Mouse (Mus musculus) E14TG2a.4 (cell line): ENCODE measurements around the gene Apoh.

Source experiments
- CTCF ChIP-seq: conservative IDR thresholded peaks from 2 replicates; pipeline ENCODE4 v1.5.1; 2014; ENCODE audit warnings: low read length
- NANOG ChIP-seq: IDR thresholded peaks from 2 replicates; pipeline ENCODE4 v1.6.1; 2014; ENCODE audit warnings: borderline replicate concordance, low read length, mixed read lengths

- TF ChIP-seq CTCF = no peak
- no peak for TF ChIP-seq NANOG
Observed at GRCm38 (mm10) chr11:108300443-108300842, 42.7 kb upstream of the Apoh start.
